Mouse (Mus musculus): Measurements from ENCODE around the gene Zc3h6.
A peak's percentile ranks its signal among the peaks of the same experiment; 100 is the strongest.

Gene Zc3h6

GRCm38 (mm10) chr2:129024820-129025219, 57.6 kb downstream of the Zc3h6 start:
- DNase-seq (ENCODE audit: low read depth, low spot score) = no peak

GRCm38 (mm10) chr2:129035381-129035780, 68.2 kb downstream of the Zc3h6 start:
- no peak for DNase-seq (ENCODE audit: low read depth, low spot score)

DNA sequence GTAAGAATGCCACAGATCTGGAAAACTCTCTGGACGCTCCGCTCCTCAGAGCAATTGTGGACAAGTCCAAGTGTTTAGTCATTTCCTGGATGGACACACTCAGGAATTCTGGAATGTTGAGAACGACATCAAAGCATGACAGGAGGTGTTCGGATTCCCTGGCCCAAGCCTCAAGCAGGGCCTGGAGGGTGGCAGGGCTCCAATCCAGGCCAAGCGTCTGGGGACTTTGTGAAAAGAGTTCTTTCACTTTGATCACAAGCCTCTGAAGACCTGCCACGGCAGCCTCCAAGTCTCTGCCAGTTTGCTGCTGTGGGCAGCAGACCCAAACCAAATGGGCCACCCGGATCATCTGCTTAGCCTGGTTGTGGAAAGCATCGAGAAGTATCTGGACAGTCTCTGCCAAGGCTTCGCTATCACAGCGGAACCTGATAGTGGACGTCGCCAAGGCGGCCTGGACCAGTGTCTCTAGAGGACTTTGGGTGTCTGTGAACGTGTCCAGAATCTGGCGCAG, 71.3 kb downstream of the Zc3h6 start:
- DNase-seq (ENCODE audit: low read depth, low spot score) = no peak

- DNase-seq (ENCODE audit: low read depth, low spot score) = peak; percentile 13
Measured at GRCm38 (mm10) chr2:129038937-129039631, 71.9 kb downstream of the Zc3h6 start.

GRCm38 (mm10) chr2:129040567-129040966, 73.4 kb downstream of the Zc3h6 start:
- DNase-seq (ENCODE audit: low read depth, low spot score) = no peak

DNA sequence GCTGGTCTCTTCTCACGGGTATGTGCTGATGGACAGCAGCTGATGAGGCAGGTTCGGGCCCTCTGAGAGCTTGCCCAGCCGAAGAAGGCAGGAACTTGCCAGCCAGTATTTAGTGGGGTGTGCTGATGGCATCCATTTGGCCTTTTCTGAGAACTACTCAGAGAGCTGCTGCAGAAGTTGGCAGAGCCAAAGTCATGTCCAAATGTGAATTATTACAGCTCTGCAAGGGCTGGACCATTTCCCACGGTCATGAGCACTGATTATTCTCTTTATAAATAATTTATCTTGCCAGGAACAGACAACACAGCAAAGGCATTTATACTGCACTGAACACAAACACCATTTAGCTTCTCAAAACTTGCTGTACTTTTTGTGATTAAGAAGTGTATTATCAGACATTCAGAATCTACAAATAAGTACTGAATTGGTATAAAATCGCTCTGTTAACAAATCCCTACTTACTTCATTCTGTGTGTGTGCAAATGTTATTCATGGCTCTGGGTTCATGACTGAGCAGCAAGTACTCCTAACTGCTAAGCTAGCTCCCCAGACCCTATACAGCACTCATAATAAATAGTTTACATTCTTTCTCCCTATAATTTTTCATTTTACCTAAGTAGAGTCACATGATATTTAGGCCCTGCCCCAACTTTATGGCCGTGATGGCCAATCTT, 79.1 kb downstream of the Zc3h6 start:
- DNase-seq (ENCODE audit: low read depth, low spot score) = no peak

DNA sequence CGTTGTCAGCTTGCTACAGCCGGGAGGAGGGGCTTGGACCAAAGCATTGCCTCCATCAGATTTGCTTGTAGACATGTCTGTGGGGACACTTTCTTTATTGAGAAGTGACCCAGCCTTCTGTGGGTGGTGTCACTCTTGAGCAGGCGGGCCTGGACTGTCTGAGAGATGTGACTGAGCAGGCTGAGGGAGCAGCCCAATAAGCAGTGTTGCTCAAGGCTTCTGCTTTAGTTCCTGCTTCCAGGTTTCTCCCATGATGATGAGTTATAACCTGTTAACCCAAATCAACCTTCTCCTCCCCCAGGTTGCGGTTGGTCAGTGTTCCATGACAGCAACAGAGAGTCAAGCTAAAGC, 79.6 kb downstream of the Zc3h6 start:
- DNase-seq (ENCODE audit: low read depth, low spot score) = no peak

DNA sequence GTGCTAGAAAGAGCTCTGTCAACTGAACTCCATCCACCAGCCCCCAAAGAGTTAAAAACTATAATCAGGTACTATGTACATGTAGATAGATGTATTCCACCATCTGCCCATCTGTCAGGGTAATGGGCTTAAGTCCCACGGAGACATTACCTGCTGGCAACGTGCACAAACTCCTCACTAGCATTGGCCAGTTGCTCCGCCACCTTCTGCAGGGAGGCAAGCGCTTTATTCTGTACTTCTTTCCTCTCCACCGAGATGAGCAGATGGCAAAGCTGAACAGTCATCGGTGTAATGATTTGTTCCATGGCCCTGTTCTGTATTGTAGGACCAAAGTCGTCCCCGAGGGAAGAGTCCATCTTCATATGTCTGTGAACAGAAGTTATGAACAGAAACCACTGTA, 80.6 kb downstream of the Zc3h6 start, which contains the start of gene Vinac1:
Gene Vinac1, minus strand, starts transcription at position 362 of the 400 bp plus-strand sequence.
- no peak for DNase-seq (ENCODE audit: low read depth, low spot score)

GRCm38 (mm10) chr2:129052451-129052983, 85.3 kb downstream of the Zc3h6 start:
- no peak for DNase-seq (ENCODE audit: low read depth, low spot score)

GRCm38 (mm10) chr2:129055741-129056140, 88.5 kb downstream of the Zc3h6 start:
- DNase-seq (ENCODE audit: low read depth, low spot score) = no peak

GRCm38 (mm10) chr2:129056597-129056996, 89.4 kb downstream of the Zc3h6 start:
- DNase-seq (ENCODE audit: low read depth, low spot score) = no peak

DNA sequence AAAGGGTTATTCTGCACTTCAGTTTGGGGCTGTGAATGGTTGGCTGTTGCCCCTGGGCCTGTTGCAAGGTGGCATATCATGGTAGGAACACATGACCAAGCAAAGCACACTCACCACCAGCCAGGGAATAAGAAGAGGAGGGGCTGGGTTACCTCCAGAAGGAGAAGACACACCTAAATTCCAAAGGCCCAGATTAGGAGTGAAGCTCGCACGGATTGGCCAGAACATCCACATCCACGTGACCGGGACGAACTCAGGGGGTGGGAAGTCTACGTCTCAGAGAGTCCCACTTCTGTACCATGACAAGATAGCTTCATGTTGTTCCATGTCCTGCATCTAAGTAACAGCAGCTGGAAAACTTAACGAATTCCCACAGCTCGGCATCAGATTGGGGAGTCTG, 90.1 kb downstream of the Zc3h6 start:
- DNase-seq (ENCODE audit: low read depth, low spot score) = no peak

- DNase-seq (ENCODE audit: low read depth, low spot score) = no peak
Measured at GRCm38 (mm10) chr2:129057920-129058361, 90.7 kb downstream of the Zc3h6 start.

- DNase-seq (ENCODE audit: low read depth, low spot score) = no peak
Measured at GRCm38 (mm10) chr2:129061456-129062059, 94.4 kb downstream of the Zc3h6 start.

DNA sequence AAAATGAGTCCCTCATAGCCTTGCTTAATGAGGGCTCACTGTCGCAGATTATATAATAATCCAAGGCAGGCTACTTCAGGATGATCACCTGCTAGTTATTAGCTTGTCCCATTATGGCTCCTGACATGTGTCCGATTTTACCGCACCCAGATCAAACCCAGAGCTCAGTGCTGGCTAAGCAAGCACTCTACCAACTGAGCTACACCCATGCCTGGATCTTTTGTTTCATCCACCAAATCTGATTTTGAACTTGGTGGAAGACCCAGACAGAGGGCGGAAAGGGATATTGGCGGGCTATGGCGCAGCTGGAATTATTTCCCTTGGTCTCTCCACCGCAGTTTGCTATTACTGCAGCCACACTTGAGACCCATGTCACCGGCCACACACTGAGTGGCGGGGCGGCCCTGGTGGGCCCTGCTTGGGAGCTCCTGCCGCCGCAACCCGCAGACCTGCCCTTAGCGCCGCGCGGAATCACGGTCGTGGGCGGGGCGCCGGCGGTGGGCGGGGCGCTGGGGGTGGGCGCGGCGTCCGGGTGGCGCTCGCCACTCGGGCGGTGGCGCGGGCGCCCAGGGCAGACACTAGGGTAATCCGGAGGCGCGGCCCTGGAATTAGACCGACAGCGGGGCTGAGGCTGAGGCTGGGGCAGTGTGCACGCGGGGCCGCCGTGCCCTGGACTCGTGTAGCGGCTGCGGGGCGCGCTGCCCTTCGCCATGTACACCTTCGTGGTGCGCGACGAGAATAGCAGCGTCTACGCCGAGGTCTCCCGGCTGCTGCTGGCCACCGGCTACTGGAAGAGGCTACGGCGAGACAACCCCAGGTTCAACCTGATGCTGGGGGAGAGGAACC, 98.5 kb downstream of the Zc3h6 start, which contains the start of gene Ttl:
Gene Ttl, plus strand, starts transcription at position 506 of the 846 bp plus-strand sequence.
- DNase-seq (ENCODE audit: low read depth, low spot score) = peak; percentile 56

GRCm38 (mm10) chr2:129066326-129066725, 99.1 kb downstream of the Zc3h6 start:
- peak; percentile 55 for DNase-seq (ENCODE audit: low read depth, low spot score)
